Mouse (Mus musculus): ENCODE results near the gene Fmnl1.

GRCm38 (mm10) chr11:103177216-103177615 lies 6.3 kb downstream of the Fmnl1 start:
- TF ChIP-seq CTCF (IDR thresholded peaks at IDR 0.05; ENCODE audit: insufficient read depth, low read depth, low read length) (no peak), POLR2A (IDR thresholded peaks at IDR 0.05; ENCODE audit: insufficient read depth, low read depth, low read length) (no peak)

Measured in olfactory bulb, adult 2 months (tissue).